Mouse (Mus musculus) MEL (cell line): ENCODE measurements at regions not wholly inside any gene's neighbourhood (a gene's known extent, or its start where the extent isn't known, plus 50 kb on each side); places are given as distances from the start of the nearest gene placed in this dataset.

Experiments used
- DNase-seq: peaks from one replicate; pipeline ENCODE4 v3.0.0; 2011; ENCODE audit warnings: low read depth, low spot score
- H3K27ac ChIP-seq: 2 replicates; pipeline ENCODE4 v1.5.1; 2012; ENCODE audit warnings: low read depth, mild to moderate bottlenecking, control low read depth, low read length, moderate library complexity; ENCODE audit not compliant: control insufficient read depth
- H3K27me3 ChIP-seq, 2 experiments: fragments of 150-350 bp in 1 of 2; sonication (generic) in 1 of 2; 2 replicates each; pipeline ENCODE4 v1.6.1; 2012; ENCODE audit warnings: low read length in 2 of 2, mild to moderate bottlenecking in 2 of 2, improper control_type of control experiment in 1 of 2, moderate library complexity in 1 of 2; ENCODE audit not compliant: insufficient read depth in 2 of 2, control insufficient read depth in 1 of 2
- H3K36me3 ChIP-seq, 2 experiments: 2 replicates each; pipeline ENCODE4 v1.6.1; 2012 to 2014; ENCODE audit warnings: low read length in 2 of 2, improper control_type of control experiment in 1 of 2, inconsistent platforms in 1 of 2, mild to moderate bottlenecking in 1 of 2; ENCODE audit not compliant: insufficient read depth in 2 of 2, control insufficient read depth in 1 of 2
- H3K4me1 ChIP-seq, 2 experiments: fragments of 150-350 bp in 1 of 2; sonication (generic) in 1 of 2; 2 replicates each; pipeline ENCODE4 v1.6.1; 2012; ENCODE audit warnings: low read length in 2 of 2, improper control_type of control experiment in 1 of 2, mild to moderate bottlenecking in 1 of 2; ENCODE audit not compliant: insufficient read depth in 2 of 2, control insufficient read depth in 1 of 2
- H3K4me3 ChIP-seq, 2 experiments: fragments of 150-350 bp in 1 of 2; sonication (generic) in 1 of 2; 2 replicates each; pipeline ENCODE4 v1.5.1; 2012; ENCODE audit warnings: low read depth in 2 of 2, low read length in 2 of 2, mild to moderate bottlenecking in 2 of 2, moderate library complexity in 2 of 2, control low read depth in 1 of 2, improper control_type of control experiment in 1 of 2; ENCODE audit not compliant: control insufficient read depth in 1 of 2, insufficient read depth in 1 of 2
- H3K79me2 ChIP-seq: 2 replicates; pipeline ENCODE4 v1.6.1; 2012; ENCODE audit warnings: mild to moderate bottlenecking, low read length, moderate library complexity; ENCODE audit not compliant: control insufficient read depth, poor library complexity, insufficient read depth
- H3K9ac ChIP-seq: 2 replicates; pipeline ENCODE4 v1.6.1; 2012; ENCODE audit warnings: low read depth, mild to moderate bottlenecking, control low read depth, low read length, moderate library complexity; ENCODE audit not compliant: control insufficient read depth, poor library complexity, severe bottlenecking
- H3K9me3 ChIP-seq: fragments of 150-350 bp; sonication (generic); replicated peaks from 2 replicates; pipeline ENCODE4 v1.6.1; 2012; ENCODE audit warnings: mild to moderate bottlenecking, low read length, improper control_type of control experiment, moderate library complexity; ENCODE audit not compliant: insufficient read depth
- CHD1 ChIP-seq: IDR thresholded peaks from 2 replicates; pipeline ENCODE4 v1.6.1; 2012; ENCODE audit warnings: low read depth, mild to moderate bottlenecking, inconsistent platforms, low read length, improper control_type of control experiment
- ETS1 ChIP-seq: IDR thresholded peaks from 2 replicates; pipeline ENCODE4 v1.6.1; 2012; ENCODE audit warnings: low read depth, mild to moderate bottlenecking, inconsistent platforms, low read length, improper control_type of control experiment, moderate library complexity
- GABPA ChIP-seq: IDR thresholded peaks from 2 replicates; pipeline ENCODE4 v1.6.1; 2012; ENCODE audit warnings: low read depth, mild to moderate bottlenecking, inconsistent platforms, low read length, improper control_type of control experiment, moderate library complexity
- JUND ChIP-seq: IDR thresholded peaks from 2 replicates; pipeline ENCODE4 v1.6.1; 2011; ENCODE audit warnings: low read depth, mild to moderate bottlenecking, improper control_type of control experiment, low read length
- MAX ChIP-seq: IDR thresholded peaks from 2 replicates; pipeline ENCODE4 v1.6.1; 2011; ENCODE audit warnings: low read length, improper control_type of control experiment
- MEF2A ChIP-seq: IDR thresholded peaks from 2 replicates; pipeline ENCODE4 v1.6.1; 2014; ENCODE audit warnings: low read depth, mild to moderate bottlenecking, inconsistent platforms, low read length, improper control_type of control experiment; ENCODE audit not compliant: poor library complexity, insufficient replicate concordance, severe bottlenecking; ENCODE audit errors: extremely low read depth
- MXI1 ChIP-seq: IDR thresholded peaks from 2 replicates; pipeline ENCODE4 v1.6.1; 2011; ENCODE audit warnings: mild to moderate bottlenecking, low read depth, low read length, improper control_type of control experiment
- NELFE ChIP-seq: IDR thresholded peaks from 2 replicates; pipeline ENCODE4 v1.6.1; 2011; ENCODE audit warnings: low read depth, low read length, improper control_type of control experiment
- RAD21 ChIP-seq: IDR thresholded peaks from 2 replicates; pipeline ENCODE4 v1.6.1; 2011; ENCODE audit warnings: mild to moderate bottlenecking, low read depth, low read length, improper control_type of control experiment
- RCOR1 ChIP-seq: IDR thresholded peaks from 2 replicates; pipeline ENCODE4 v1.6.1; 2012; ENCODE audit warnings: low read depth, mild to moderate bottlenecking, inconsistent platforms, low read length, improper control_type of control experiment
- SMC3 ChIP-seq: IDR thresholded peaks from 2 replicates; pipeline ENCODE4 v1.6.1; 2011; ENCODE audit warnings: low read depth, low read length, improper control_type of control experiment
- TCF12 ChIP-seq: IDR thresholded peaks from 2 replicates; pipeline ENCODE4 v1.6.1; 2014; ENCODE audit warnings: low read depth, mild to moderate bottlenecking, inconsistent platforms, low read length, improper control_type of control experiment, moderate library complexity
- UBTF ChIP-seq: IDR thresholded peaks from 2 replicates; pipeline ENCODE4 v1.6.1; 2012; ENCODE audit warnings: low read depth, mild to moderate bottlenecking, inconsistent platforms, low read length, improper control_type of control experiment, moderate library complexity, borderline replicate concordance; ENCODE audit not compliant: insufficient read depth
- ZC3H11A ChIP-seq: IDR thresholded peaks from 2 replicates; pipeline ENCODE4 v1.6.1; 2012; ENCODE audit warnings: low read depth, mild to moderate bottlenecking, inconsistent platforms, low read length, improper control_type of control experiment
- ZKSCAN1 ChIP-seq: IDR thresholded peaks from 2 replicates; pipeline ENCODE4 v1.6.1; 2012; ENCODE audit warnings: low read depth, mild to moderate bottlenecking, inconsistent platforms, low read length, improper control_type of control experiment, moderate library complexity
- ZMIZ1 ChIP-seq: IDR thresholded peaks from 2 replicates; pipeline ENCODE4 v1.6.1; 2012; ENCODE audit warnings: low read depth, mild to moderate bottlenecking, inconsistent platforms, low read length, improper control_type of control experiment, moderate library complexity

- H3K9ac ChIP-seq = no peak overlapping the region
- no peak overlapping the region for H3K4me3 ChIP-seq
- no peaks in the 10 kb centered on the region for H3K79me2 ChIP-seq
- H3K36me3 ChIP-seq = no peaks in the 10 kb centered on the region
- H3K4me1 ChIP-seq = no peaks in the 10 kb centered on the region
- no peaks in the 10 kb centered on the region for H3K27me3 ChIP-seq
- H3K9me3 ChIP-seq = no peaks in the 10 kb centered on the region
- DNase-seq = no peak
- no peak overlapping the region for H3K27ac ChIP-seq
- TF ChIP-seq RCOR1 (no peak), RAD21 (no peak), JUND (no peak), ZMIZ1 (no peak), TCF12 (no peak)
Measured at GRCm38 (mm10) chr7:36516094-36516663, 181.7 kb upstream of the Tshz3 start.

- DNase-seq = no peak
- no peak for TF ChIP-seq ZMIZ1
- TF ChIP-seq ETS1 = no peak
- TF ChIP-seq NELFE = no peak
- no peak for TF ChIP-seq ZC3H11A
- TF ChIP-seq RCOR1 = no peak
- TF ChIP-seq TCF12 = no peak
- no peak for TF ChIP-seq CHD1
- no peak for TF ChIP-seq UBTF
- no peak for TF ChIP-seq MAX
- no peak for TF ChIP-seq MXI1
- TF ChIP-seq ZKSCAN1 = no peak
- no peak for TF ChIP-seq SMC3
- TF ChIP-seq MEF2A = no peak
- no peak for TF ChIP-seq GABPA
- no peak for TF ChIP-seq JUND
- Histone ChIP-seq H3K9ac (no peak overlapping the region), H3K4me3 (no peak overlapping the region), H3K27me3 (no peaks in the 10 kb centered on the region), H3K27ac (no peak overlapping the region), H3K36me3 (no peaks in the 10 kb centered on the region), H3K4me1 (no peaks in the 10 kb centered on the region), H3K9me3 (no peaks in the 10 kb centered on the region), H3K79me2 (no peaks in the 10 kb centered on the region)
Measured at GRCm38 (mm10) chr7:36519027-36519426, 178.9 kb upstream of the Tshz3 start.
